Mouse (Mus musculus) hindbrain, embryonic 13.5 days (tissue): ENCODE measurements around the gene Msh5. TPM values are rescaled to one million over a fixed set of nuclear protein-coding genes. Genes with fewer than 3 reads are reported as not detected.
"Not testable (repeated sequence)": the region's sequence is repeated elsewhere in the genome, so short reads cannot be mapped to it uniquely, and the experiment has no call there.

Experiments
- ATAC-seq: fragments of 200-750 bp; cut with Nextera tagmentation; 2 replicates; pipeline ENCODE4 v1.8.0; 2017; ENCODE audit warnings: moderate TSS enrichment; ENCODE audit not compliant: low FRiP score
- H3K27ac ChIP-seq: fragments of 300-500 bp; sonication (generic); 2 replicates; pipeline ENCODE4 v1.5.1; 2015; ENCODE audit warnings: inconsistent platforms, mild to moderate bottlenecking, moderate library complexity
- H3K27me3 ChIP-seq: fragments of 300-500 bp; sonication (generic); 2 replicates; pipeline ENCODE4 v1.6.1; 2015; ENCODE audit warnings: mild to moderate bottlenecking, inconsistent platforms
- H3K36me3 ChIP-seq: fragments of 300-500 bp; sonication (generic); 2 replicates; pipeline ENCODE4 v1.6.1; 2015; ENCODE audit warnings: mild to moderate bottlenecking, inconsistent platforms
- H3K4me1 ChIP-seq: fragments of 300-500 bp; sonication (generic); replicated peaks from 2 replicates; pipeline ENCODE4 v1.6.1; 2015; ENCODE audit warnings: inconsistent platforms
- H3K4me2 ChIP-seq: fragments of 300-500 bp; sonication (generic); 2 replicates; pipeline ENCODE4 v1.6.1; 2015; ENCODE audit warnings: inconsistent platforms, mild to moderate bottlenecking, moderate library complexity
- H3K4me3 ChIP-seq: fragments of 300-500 bp; sonication (generic); 2 replicates; pipeline ENCODE4 v1.5.1; 2015; ENCODE audit warnings: mild to moderate bottlenecking, inconsistent platforms
- H3K9ac ChIP-seq: fragments of 300-500 bp; sonication (generic); 2 replicates; pipeline ENCODE4 v1.6.1; 2015; ENCODE audit warnings: mild to moderate bottlenecking, inconsistent platforms
- H3K9me3 ChIP-seq: fragments of 300-500 bp; sonication (generic); 2 replicates; pipeline ENCODE4 v1.6.1; 2016; ENCODE audit warnings: inconsistent platforms
- WGBS: fragments of 180-500 bp; shearing (Covaris S2); methylation state at CpG from one replicate; pipeline ENCODE4 v1.1.7; 2015; 5-methylcytosine and 5-hydroxymethylcytosine counted together
- polyA plus RNA-seq: library from polyadenylated mRNA; unstranded; fragments of >200 nt; fragmentation: Nextera tagmentation; extraction: Ambion mirVana; gene quantifications from 2 replicates; pipeline ENCODE4 v1.2.1, GENCODE M21; 2015

Msh5 gene
- polyA plus RNA-seq, 1 experiment from 2014 or later = 3.5 TPM

- Histone ChIP-seq H3K4me1 (peaks cover 10% of the 10 kb centered on the region), H3K9ac (no peak overlapping the region), H3K4me2 (no peak overlapping the region), H3K36me3 (peaks cover 96% of the 10 kb centered on the region), H3K27ac (no peak overlapping the region), H3K9me3 (no peaks in the 10 kb centered on the region), H3K4me3 (no peak overlapping the region), H3K27me3 (no peaks in the 10 kb centered on the region)
- WGBS = 80% methylated on average over 6 of the region's 6 CpGs
- no peak for ATAC-seq
Observed at GRCm38 (mm10) chr17:35013221-35013620, 33.3 kb downstream of the Msh5 start.

GRCm38 (mm10) chr17:35012430-35012829 lies 34.1 kb downstream of the Msh5 start:
- Histone ChIP-seq H3K27me3 (no peaks in the 10 kb centered on the region), H3K4me1 (peaks cover 10% of the 10 kb centered on the region), H3K9me3 (no peaks in the 10 kb centered on the region), H3K36me3 (peaks cover 99% of the 10 kb centered on the region), H3K27ac (no peak overlapping the region), H3K9ac (no peak overlapping the region), H3K4me2 (no peak overlapping the region), H3K4me3 (no peak overlapping the region)
- ATAC-seq = no peak
- WGBS = 92% methylated on average over 13 of the region's 13 CpGs

GRCm38 (mm10) chr17:35011440-35011839 lies 35.1 kb downstream of the Msh5 start:
- WGBS = 92% methylated on average over 8 of the region's 8 CpGs
- H3K9ac ChIP-seq = no peak overlapping the region
- H3K9me3 ChIP-seq = no peaks in the 10 kb centered on the region
- no peak overlapping the region for H3K4me3 ChIP-seq
- no peak overlapping the region for H3K4me2 ChIP-seq
- H3K27me3 ChIP-seq = no peaks in the 10 kb centered on the region
- no peak overlapping the region for H3K27ac ChIP-seq
- H3K4me1 ChIP-seq = peaks cover 7% of the 10 kb centered on the region
- peaks cover 98% of the 10 kb centered on the region for H3K36me3 ChIP-seq
- ATAC-seq = no peak

DNA sequence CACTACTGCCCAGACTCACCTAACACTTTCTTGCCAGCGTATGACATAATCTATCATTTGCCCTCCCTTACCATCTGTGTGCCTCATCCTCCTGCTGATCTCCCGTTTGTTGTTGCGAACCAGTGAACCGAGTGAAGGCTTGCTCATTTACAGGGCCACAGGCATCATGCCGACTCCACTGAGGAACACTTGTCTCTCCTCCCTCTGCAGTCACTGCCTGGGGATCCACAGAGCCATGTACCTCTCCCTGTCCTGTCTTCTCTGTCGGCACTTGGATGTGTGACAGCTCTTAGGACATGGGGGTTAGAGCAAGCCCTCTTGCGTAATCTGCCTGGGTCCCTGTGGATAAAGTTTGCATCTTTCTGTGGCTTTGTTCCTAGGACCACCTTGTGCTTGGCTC lies 37.0 kb downstream of the Msh5 start:
- H3K9ac ChIP-seq = no peak overlapping the region
- H3K9me3 ChIP-seq = no peaks in the 10 kb centered on the region
- H3K27ac ChIP-seq = no peak overlapping the region
- no peak overlapping the region for H3K4me2 ChIP-seq
- H3K4me1 ChIP-seq = no peaks in the 10 kb centered on the region
- 81% methylated on average over 7 of the region's 7 CpGs for WGBS
- H3K27me3 ChIP-seq = no peaks in the 10 kb centered on the region
- H3K4me3 ChIP-seq = no peak overlapping the region
- peaks cover 96% of the 10 kb centered on the region for H3K36me3 ChIP-seq
- no peak for ATAC-seq

DNA sequence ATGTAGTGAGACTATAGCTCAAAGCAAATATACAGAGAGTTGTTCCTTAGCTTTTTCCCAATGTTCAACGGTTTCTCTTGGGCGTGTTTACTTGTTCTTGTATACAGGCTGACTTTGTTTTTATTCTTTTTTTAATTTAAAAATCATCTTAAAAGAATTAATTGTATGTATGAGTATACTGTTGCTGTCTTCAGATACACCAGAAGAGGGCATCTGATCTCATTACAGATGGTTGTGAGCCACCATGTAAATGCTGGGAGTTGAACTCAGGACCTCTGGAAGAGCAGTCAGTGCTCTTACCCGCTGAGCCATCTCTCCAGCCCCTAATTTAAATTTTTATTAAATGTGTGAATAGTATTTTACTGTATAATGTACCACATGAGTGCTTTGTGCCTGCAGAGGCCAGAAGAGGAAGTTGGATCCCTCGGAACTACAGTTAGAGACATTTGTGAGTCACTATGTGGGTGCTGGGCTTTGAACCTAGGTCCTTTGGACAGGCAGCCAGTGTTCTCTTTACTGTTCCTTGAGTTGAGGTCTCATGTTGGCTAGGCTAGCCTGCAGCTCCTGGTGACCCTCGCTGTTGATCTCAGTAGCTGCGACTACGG lies 39.1 kb downstream of the Msh5 start:
- Histone ChIP-seq H3K27ac (no peak overlapping the region), H3K4me2 (no peak overlapping the region), H3K4me1 (peaks cover 13% of the 10 kb centered on the region), H3K9me3 (no peaks in the 10 kb centered on the region), H3K9ac (no peak overlapping the region), H3K27me3 (no peaks in the 10 kb centered on the region), H3K36me3 (peaks cover 81% of the 10 kb centered on the region), H3K4me3 (no peak overlapping the region)
- ATAC-seq = no peak
- 94% methylated on average over 7 of the region's 7 CpGs for WGBS

GRCm38 (mm10) chr17:35005902-35006301 lies 40.6 kb downstream of the Msh5 start:
- H3K27ac ChIP-seq, ATAC-seq: not testable (repeated sequence)
- H3K36me3 ChIP-seq = peaks cover 66% of the 10 kb centered on the region

DNA sequence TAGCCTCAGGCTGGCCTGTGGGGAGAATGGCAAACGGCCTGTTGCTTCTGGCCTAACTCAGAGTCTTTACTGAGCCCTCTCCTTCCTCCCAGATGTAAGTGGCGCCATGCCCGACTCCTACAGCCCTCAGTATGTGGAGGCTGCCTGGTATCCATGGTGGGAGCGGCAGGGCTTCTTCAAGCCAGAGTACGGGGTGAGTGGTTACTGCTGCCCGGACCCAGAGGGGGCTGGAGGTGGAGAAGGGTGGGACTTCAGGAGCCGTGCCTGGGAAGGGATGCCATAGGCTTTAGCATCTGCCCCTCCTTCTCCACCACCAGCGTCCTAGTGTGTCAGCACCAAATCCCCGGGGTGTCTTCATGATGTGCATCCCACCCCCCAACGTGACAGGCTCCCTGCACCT lies 41.4 kb downstream of the Msh5 start:
- ATAC-seq = no peak
- Histone ChIP-seq H3K4me3 (no peak overlapping the region), H3K4me1 (peaks cover 24% of the 10 kb centered on the region), H3K27ac (no peak overlapping the region), H3K36me3 (peaks cover 58% of the 10 kb centered on the region), H3K27me3 (no peaks in the 10 kb centered on the region), H3K9me3 (no peaks in the 10 kb centered on the region), H3K4me2 (no peak overlapping the region), H3K9ac (no peak overlapping the region)
- 94% methylated on average over 10 of the region's 10 CpGs for WGBS

More at GRCm38 (mm10) chr17:35005902-35006301, 40.6 kb downstream of the Msh5 start:
- H3K9ac ChIP-seq, H3K9me3 ChIP-seq, H3K27me3 ChIP-seq, H3K4me3 ChIP-seq, H3K4me2 ChIP-seq: not testable (repeated sequence)
- peaks cover 23% of the 10 kb centered on the region for H3K4me1 ChIP-seq
- 97% methylated on average over 4 of the region's 5 CpGs for WGBS

- Histone ChIP-seq H3K9me3 (no peaks in the 10 kb centered on the region), H3K27ac (no peak overlapping the region), H3K4me3 (no peak overlapping the region), H3K4me2 (no peak overlapping the region), H3K9ac (no peak overlapping the region), H3K4me1 (peaks cover 32% of the 10 kb centered on the region), H3K36me3 (peaks cover 50% of the 10 kb centered on the region), H3K27me3 (no peaks in the 10 kb centered on the region)
- WGBS = 97% methylated on average over 17 of the region's 17 CpGs
- no peak for ATAC-seq
Observed at GRCm38 (mm10) chr17:35004075-35004717, 42.3 kb downstream of the Msh5 start.

- Histone ChIP-seq H3K27me3 (no peaks in the 10 kb centered on the region), H3K4me3 (peak overlapping the region; percentile 90; the same call in 1 of the 2 replicates), H3K4me1 (peaks cover 32% of the 10 kb centered on the region), H3K27ac (no peak overlapping the region), H3K9me3 (no peaks in the 10 kb centered on the region), H3K4me2 (peak overlapping the region; percentile 100), H3K9ac (peak overlapping the region; percentile 97; the same call in 1 of the 2 replicates), H3K36me3 (peaks cover 40% of the 10 kb centered on the region)
- 81% methylated on average over 9 of the region's 9 CpGs for WGBS
- no peak for ATAC-seq
Observed at GRCm38 (mm10) chr17:35003022-35003838, 43.3 kb downstream of the Msh5 start.

DNA sequence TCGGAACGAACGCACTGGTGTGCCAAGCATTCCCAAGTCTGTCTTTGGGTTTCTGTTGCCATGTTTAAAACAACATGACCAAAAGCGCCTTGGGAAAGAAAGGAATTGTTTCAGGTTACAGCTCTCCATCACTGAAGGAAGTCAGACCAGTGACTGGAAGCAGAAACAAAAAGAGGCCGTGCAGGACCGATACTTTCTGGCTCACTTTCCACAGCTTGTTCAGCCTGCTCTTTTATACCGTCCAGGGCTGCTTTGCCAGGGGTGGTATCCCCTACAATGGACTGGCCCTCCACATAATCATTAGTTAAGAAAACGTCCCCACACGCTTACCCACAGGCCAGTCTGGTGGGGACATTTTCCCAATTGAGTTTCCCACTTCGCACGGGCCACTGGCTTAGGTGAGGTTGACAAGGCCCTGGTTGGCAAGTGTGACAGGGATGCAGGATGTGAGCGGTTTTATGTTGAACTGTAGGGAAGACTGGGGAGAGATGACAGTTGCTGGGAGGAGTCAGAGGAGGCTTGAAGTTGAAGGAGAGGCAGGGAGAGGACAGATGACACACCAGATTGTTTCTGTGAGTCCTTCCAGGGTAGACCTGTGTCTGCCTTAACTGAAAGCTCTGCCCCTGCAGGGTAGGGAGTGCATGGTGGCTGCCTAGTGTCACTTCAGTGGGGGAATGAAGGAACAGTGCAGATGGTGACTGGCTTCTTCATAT lies 44.2 kb downstream of the Msh5 start:
- Histone ChIP-seq H3K4me3 (peak overlapping the region; percentile 90), H3K9ac (peak overlapping the region; percentile 97), H3K36me3 (peaks cover 31% of the 10 kb centered on the region), H3K4me1 (peaks cover 32% of the 10 kb centered on the region), H3K4me2 (peak overlapping the region; percentile 100), H3K9me3 (no peaks in the 10 kb centered on the region), H3K27me3 (no peaks in the 10 kb centered on the region), H3K27ac (peak overlapping the region; percentile 96)
- no peak for ATAC-seq
- WGBS = 12% methylated on average over 12 of the region's 12 CpGs

DNA sequence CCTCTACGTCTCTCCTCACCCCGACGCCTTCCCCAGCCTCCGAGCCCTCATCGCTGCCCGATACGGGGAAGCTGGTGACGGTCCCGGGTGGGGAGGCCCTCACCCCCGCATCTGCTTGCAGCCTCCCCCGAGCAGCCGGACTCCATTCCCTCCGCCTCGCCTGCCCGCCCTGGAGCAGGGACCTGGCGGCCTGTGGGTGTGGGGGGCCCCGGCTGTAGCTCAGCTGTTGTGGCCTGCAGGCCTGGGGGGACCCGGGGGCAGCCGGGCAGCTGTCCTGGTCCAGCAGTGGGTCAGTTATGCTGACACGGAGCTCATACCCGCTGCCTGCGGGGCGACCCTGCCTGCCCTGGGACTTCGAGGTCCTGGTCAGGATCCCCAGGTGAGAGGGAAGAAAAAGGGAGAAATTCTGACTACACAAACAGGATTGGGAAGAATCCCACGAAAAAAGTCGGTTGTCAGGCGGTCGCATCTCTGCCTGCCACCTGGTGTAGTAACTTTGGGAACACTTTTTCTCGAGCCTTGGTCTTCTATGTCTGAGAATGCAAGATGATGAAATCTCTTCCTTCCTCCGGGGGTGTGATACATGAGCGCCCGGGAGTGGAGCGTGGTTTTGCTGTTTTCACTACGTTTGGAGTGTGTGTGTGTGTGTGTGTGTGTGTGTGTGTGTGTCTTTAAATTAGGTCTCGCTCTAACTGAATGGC lies 44.9 kb downstream of the Msh5 start:
- no peaks in the 10 kb centered on the region for H3K27me3 ChIP-seq
- peak overlapping the region; percentile 96 for H3K27ac ChIP-seq
- H3K36me3 ChIP-seq = peaks cover 24% of the 10 kb centered on the region
- H3K4me1 ChIP-seq = peaks cover 32% of the 10 kb centered on the region
- H3K9ac ChIP-seq = peak overlapping the region; percentile 97
- peak overlapping the region; percentile 100 for H3K4me2 ChIP-seq
- 1% methylated on average over 35 of the region's 35 CpGs for WGBS
- no peaks in the 10 kb centered on the region for H3K9me3 ChIP-seq
- peak overlapping the region; percentile 90 for H3K4me3 ChIP-seq
- ATAC-seq = no peak; the same call in 1 of the 2 replicates
